Mouse (Mus musculus): ENCODE results near the gene Mob3c.

The Mob3c gene

GRCm38 (mm10) chr4:115882195-115882594, 54.3 kb downstream of the Mob3c start:
- no peak for DNase-seq

GRCm38 (mm10) chr4:115884022-115884421, 56.1 kb downstream of the Mob3c start, which contains the start of gene Kncn:
Kncn (plus strand) TSS chr4:115884400.
- no peak for DNase-seq

All from kidney, postnatal 4 days (tissue).